Mouse (Mus musculus) frontal cortex, postnatal 25 days (tissue): ENCODE results near the gene Elk3.

ENCODE experiments used
- DNase-seq, 2 experiments: peaks; one replicate each; pipeline ENCODE4 v3.0.0; 2022; ENCODE audit warnings: low spot score in 2 of 2

The Elk3 gene

DNA sequence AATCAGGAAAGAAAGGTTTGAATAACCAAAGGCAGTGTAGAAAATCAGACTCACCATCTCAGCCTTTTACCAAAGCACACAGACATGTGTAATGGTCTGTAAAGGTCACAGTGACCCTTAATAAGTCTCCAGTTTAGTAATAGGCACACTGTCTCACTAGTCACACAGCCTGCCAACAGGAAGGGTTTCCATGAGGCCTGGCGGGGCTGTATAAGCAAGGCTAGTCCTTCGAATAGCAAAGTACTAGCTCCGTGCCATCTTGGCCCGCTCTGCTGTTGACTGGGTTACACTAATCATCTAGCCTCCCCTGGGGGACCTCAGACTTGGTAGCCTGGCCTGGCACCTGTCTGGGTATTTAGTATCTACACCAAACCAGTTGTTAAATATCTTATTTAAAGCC is 20.6 kb upstream of the Elk3 start:
- DNase-seq, result no peak

GRCm38 (mm10) chr10:93328321-93328720 is 17.4 kb upstream of the Elk3 start:
- no peak for DNase-seq

- no peak for DNase-seq
Observed at GRCm38 (mm10) chr10:93327187-93327586, 16.3 kb upstream of the Elk3 start.

GRCm38 (mm10) chr10:93326741-93327100 is 15.8 kb upstream of the Elk3 start:
- no peak for DNase-seq

- DNase-seq, result no peak
Observed at GRCm38 (mm10) chr10:93325804-93326740, 15.1 kb upstream of the Elk3 start.

DNA sequence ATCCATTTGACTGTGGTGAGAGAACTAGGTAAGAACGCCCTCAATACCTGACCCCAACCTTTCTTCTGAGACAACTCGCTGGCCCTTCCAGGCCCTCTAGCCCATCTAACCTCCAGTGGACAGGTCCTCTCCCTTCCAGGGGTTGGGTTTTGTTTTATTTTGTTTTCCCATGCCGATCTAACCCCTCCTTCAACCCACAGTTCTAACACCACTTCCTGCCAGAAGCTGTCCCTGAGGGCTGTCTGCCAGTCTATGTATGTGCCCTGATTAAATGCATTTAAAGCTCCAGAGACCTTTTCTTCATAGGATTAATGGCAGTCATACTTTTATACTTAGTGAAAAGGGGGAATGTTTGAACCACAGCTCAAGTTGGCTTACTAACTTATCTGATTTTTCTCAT is 14.4 kb upstream of the Elk3 start:
- DNase-seq, result no peak

- DNase-seq, result no peak
Observed at GRCm38 (mm10) chr10:93324438-93324837, 13.5 kb upstream of the Elk3 start.

DNA sequence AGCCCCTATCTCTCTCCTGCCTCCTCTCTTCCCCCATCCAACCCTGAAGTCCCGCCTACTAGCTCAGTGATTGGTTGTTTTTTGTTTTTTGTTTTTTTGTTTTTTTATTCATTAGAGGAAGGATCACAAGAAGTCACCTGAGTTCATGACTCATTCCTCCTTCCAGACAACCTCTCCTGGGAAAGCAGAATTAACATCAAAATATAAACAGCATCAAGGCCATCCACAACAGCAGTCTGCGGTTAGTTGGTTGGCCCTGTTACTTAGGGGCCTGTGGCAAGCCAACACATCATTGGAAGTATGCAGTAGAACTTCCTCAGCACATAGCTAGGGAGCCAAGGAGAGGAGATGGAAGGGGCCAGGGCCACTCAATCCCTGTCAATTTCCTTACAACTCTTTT is 12.7 kb upstream of the Elk3 start:
- DNase-seq, result no peak

GRCm38 (mm10) chr10:93321763-93322162 is 10.8 kb upstream of the Elk3 start:
- DNase-seq, result no peak

GRCm38 (mm10) chr10:93320148-93320547 is 9.2 kb upstream of the Elk3 start:
- no peak for DNase-seq

- DNase-seq, result no peak
Observed at GRCm38 (mm10) chr10:93319526-93320063, 8.7 kb upstream of the Elk3 start.

GRCm38 (mm10) chr10:93316909-93317308 is 6.0 kb upstream of the Elk3 start:
- no peak for DNase-seq

DNA sequence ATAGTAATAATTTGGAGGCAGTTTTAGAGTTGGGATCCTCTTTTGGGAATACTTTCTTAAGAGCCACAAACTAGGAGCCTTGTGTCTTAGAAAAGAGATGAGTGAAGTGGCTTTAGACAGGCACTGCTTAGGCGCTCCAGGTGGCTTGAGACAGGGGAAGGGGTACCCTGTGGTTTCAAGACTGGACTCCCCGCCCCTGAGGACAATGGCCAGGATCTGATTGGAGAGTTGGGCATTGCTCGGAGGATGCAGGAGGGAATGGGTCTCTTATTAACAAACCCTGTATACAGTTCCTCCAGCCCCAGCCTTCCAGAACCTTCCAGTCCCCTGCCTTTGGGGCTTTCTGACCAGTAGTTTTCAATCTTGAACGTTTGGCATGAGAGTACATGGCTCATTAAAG is 641 bp upstream of the Elk3 start:
- no peak for DNase-seq

DNA sequence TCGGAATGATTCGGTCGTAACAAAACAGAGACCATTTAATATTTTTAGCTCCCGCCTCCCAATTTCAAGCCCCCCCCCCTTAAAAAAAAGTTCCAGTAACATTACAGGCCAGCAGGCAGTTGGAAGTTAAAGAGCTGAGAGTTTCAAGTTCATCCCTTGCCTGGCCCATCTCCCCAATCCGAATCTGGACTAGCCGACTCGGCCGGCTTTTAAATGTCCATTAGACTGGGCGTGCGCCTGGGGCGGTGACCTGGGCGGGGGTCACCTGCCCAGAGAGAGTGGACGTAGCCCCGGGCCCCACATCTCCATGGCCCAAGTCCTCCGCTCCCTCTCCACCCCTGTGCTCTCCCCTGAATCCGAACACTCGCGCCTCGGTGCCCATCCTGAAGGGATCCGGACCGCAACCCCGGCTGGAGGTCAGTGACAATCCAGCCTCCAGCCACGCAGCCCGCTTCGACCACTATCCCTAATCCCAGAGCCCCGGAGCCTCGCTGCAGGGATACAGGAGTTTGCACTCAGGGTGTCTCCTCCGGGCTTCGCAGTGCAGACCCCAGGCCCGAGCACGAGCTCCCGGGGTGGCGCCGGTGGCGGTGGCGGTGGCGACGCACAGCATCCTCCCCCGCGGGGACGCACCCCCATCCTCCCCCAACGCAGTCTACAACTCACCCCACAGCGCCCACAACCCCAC is 857 bp downstream of the Elk3 start:
- no peak for DNase-seq

DNA sequence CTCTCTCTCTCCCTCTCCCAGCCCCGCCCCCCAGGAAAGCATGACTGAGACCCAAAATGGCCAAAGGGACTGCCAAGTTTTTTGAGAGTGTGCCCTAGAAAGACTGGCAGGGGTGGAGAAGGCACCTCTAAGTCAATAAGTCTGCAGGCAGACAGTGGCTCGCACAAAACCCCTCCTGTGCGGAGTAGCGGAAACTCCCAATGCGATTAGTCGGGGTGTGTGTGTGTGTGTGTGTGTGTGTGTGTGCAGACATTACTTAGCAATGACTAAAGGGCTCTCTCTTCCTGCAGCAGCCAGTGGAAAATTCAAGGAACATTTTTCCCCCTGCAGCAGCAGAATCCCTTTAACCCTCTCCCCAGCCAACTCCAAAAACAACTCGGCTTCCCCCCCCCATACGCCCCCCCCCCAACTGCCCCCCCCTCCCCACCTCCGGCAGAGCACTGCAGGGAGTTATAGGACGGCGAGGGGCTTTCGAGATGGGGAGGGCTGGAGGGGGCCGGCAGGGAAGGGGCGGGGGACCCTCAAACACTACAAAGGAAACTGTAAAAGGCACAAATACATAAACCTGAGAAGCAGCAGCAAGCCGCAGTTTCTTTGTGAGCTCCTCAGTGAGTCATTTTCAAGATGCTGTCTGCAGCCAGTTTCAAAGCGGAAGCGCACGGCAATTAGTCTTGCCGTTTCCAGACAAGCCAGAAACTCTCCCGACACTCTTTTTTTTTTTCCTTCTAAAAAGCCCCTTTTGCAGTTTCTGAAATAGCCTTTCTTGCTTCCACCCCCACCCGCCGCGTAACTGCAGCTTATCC is 1.6 kb downstream of the Elk3 start:
- no peak for DNase-seq

GRCm38 (mm10) chr10:93306367-93306766 is 4.6 kb downstream of the Elk3 start:
- DNase-seq, result no peak

DNA sequence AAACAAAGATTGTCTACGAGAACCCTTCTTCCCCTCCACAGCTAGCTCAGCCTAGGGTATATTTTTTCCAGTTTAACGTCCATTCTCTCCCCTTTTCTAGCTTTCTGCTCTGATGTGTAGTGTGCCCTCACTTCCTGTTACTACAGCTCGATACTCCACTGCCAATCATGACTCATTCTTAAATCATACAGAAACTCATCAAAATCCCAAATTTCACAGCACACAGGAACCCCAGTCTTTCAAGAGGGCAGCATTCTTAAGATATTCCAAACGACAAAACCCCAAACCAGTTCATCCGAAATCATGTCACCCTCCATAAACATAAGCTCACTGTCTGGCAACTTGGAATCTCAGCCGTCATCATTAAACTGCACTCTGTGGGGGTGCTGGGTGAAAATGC is 5.0 kb downstream of the Elk3 start:
- no peak for DNase-seq

DNA sequence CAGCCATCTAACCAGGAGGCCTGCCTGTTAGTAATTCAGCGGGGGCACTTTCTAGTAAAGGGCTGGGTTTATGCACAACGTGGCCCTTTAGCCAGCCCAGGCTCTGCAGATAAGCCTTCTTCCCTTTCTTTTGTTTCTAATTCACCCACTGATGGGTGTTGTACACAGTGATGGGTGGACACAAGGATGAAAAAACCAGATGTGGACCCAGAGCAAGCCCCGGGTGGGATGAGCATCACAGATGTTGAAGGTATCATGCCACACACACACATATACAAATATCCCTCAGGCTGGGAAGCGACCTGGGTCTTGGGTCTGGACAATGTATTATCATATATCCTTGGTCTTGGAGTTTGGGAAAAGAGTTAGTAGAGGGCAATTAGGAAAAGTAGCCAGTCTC is 7.7 kb downstream of the Elk3 start:
- DNase-seq, result no peak

- DNase-seq, result no peak
Observed at GRCm38 (mm10) chr10:93301831-93302230, 9.1 kb downstream of the Elk3 start.

DNA sequence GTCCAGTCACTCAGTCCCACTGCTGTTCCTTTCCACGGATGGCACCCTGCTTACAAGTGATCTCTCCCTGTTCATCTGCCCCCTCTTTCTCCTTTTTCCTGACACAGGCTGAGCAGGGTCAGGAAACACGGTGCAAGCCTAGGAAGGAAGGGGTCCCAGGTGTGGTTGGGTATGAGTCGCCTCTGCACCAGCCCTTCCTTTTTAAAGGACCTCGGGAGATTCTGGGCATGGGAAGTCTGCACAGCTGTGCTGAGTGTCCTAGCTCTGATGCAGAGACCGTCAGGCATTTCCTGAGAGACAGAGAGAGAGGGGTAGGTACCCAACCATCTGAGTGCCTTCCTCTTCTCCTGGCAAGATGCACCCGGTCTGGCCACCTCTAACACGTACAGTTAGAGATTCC is 12.7 kb downstream of the Elk3 start:
- DNase-seq, result no peak

- DNase-seq, result no peak
Observed at GRCm38 (mm10) chr10:93297774-93298173, 13.2 kb downstream of the Elk3 start.

GRCm38 (mm10) chr10:93294547-93295219 is 16.3 kb downstream of the Elk3 start:
- DNase-seq, result no peak
